In genomic region chr11:78327634-78328511, GRCm38 (mm10) we compare ENCODE assay signal across 8 mouse cellular contexts. TPM values are rescaled to one million over a fixed set of nuclear protein-coding genes. Genes with fewer than 3 reads are reported as not detected.
DNase-seq lines count a peak whose midpoint lies in the region; ATAC-seq and TF ChIP-seq lines count a peak whose summit lies in the region.

Pigs (plus strand) TSS chr11:78328415.

- peak within 1 kb of the TSS; percentile 90 for H3K9ac ChIP-seq in forebrain, embryonic 13.5 days
- H3K9ac ChIP-seq in liver, postnatal 0 days (replicated peaks), result peak within 1 kb of the TSS; percentile 88
- peak within 1 kb of the TSS; percentile 77 for H3K9ac ChIP-seq in neural tube, embryonic 14.5 days (replicated peaks; ENCODE audit: low read depth, low read length)

- no peaks in the 10 kb centered on the region for H3K27me3 ChIP-seq in E14TG2a.4 (ENCODE audit: insufficient read depth, low read length)
- no peaks in the 10 kb centered on the region for H3K27me3 ChIP-seq in forebrain, embryonic 13.5 days
- no peaks in the 10 kb centered on the region for H3K27me3 ChIP-seq in liver, postnatal 0 days (ENCODE audit: insufficient read depth, low read length)
- H3K27me3 ChIP-seq in neural tube, embryonic 14.5 days (ENCODE audit: control insufficient read depth, insufficient read depth, low read length), result no peaks in the 10 kb centered on the region

- H3K4me2 ChIP-seq in forebrain, embryonic 13.5 days, result peak within 1 kb of the TSS; percentile 97
- H3K4me2 ChIP-seq in liver, postnatal 0 days (ENCODE audit: low read depth, low read length), result peak within 1 kb of the TSS; percentile 96
- H3K4me2 ChIP-seq in neural tube, embryonic 14.5 days (ENCODE audit: low read depth, low read length), result peak within 1 kb of the TSS; percentile 93

- no peak for TF ChIP-seq CTCF in E14TG2a.4 (conservative IDR thresholded peaks at IDR 0.05; ENCODE audit: low read length)
- TF ChIP-seq CTCF in liver, postnatal 0 days (IDR thresholded peaks at IDR 0.05; ENCODE audit: low read depth), result peak; percentile 25

- peak within 1 kb of the TSS; percentile 7; the same call in 1 of the 2 replicates for H3K27ac ChIP-seq in forebrain, embryonic 13.5 days
- peak within 1 kb of the TSS; percentile 85 for H3K27ac ChIP-seq in liver, postnatal 0 days (ENCODE audit: low read depth)
- no peak within 1 kb of the TSS for H3K27ac ChIP-seq in neural tube, embryonic 14.5 days (ENCODE audit: low read depth, low read length)

- intact Hi-C loops in heart, postnatal 10 days (cut with DNase I), result loop anchor here (5.0 kb wide), 1 partner anchor 66 kb away; the partner anchor contains the start of gene 2610507B11Rik

- H3K4me1 ChIP-seq in E14TG2a.4 (replicated peaks; ENCODE audit: low read depth, low read length), result peaks cover 49% of the 10 kb centered on the region
- H3K4me1 ChIP-seq in forebrain, embryonic 13.5 days, result peaks cover 38% of the 10 kb centered on the region
- H3K4me1 ChIP-seq in liver, postnatal 0 days (ENCODE audit: insufficient read depth), result peaks cover 10% of the 10 kb centered on the region
- H3K4me1 ChIP-seq in neural tube, embryonic 14.5 days (ENCODE audit: control insufficient read depth, insufficient read depth, low read length), result peaks cover 14% of the 10 kb centered on the region

- 14% methylated on average over 37 of the region's 37 CpGs for WGBS in forebrain, embryonic 13.5 days
- 9% methylated on average over 37 of the region's 37 CpGs for WGBS in large intestine, adult 2 months
- 9% methylated on average over 37 of the region's 37 CpGs for whole genome bisulfite sequencing in liver, postnatal 0 days (ENCODE audit: insufficient replicate concordance)
- WGBS in neural tube, embryonic 14.5 days, result 15% methylated on average over 33 of the region's 37 CpGs

- peaks cover 45% of the 10 kb centered on the region for H3K36me3 ChIP-seq in E14TG2a.4 (ENCODE audit: insufficient read depth, low read length)
- H3K36me3 ChIP-seq in forebrain, embryonic 13.5 days (ENCODE audit: poor library complexity, severe bottlenecking), result peaks cover 24% of the 10 kb centered on the region
- peaks cover 3% of the 10 kb centered on the region; the same call in 1 of the 2 replicates for H3K36me3 ChIP-seq in liver, postnatal 0 days (replicated peaks; ENCODE audit: insufficient read depth, low read length)
- no peaks in the 10 kb centered on the region for H3K36me3 ChIP-seq in neural tube, embryonic 14.5 days (ENCODE audit: control insufficient read depth, insufficient read depth, low read length)

- H3K9me3 ChIP-seq in E14TG2a.4 (ENCODE audit: low read length), result no peaks in the 10 kb centered on the region
- no peaks in the 10 kb centered on the region for H3K9me3 ChIP-seq in forebrain, embryonic 13.5 days (replicated peaks)
- H3K9me3 ChIP-seq in liver, postnatal 0 days (ENCODE audit: low read length), result no peaks in the 10 kb centered on the region
- H3K9me3 ChIP-seq in neural tube, embryonic 14.5 days (ENCODE audit: control insufficient read depth, low read length), result no peaks in the 10 kb centered on the region

- no peak for TF ChIP-seq EP300 in liver, postnatal 0 days (IDR thresholded peaks at IDR 0.05; ENCODE audit: low read depth)

- peak; percentile 97 for ATAC-seq in forebrain, embryonic 13.5 days
- peak; percentile 98 for ATAC-seq in liver, postnatal 0 days
- ATAC-seq in neural tube, embryonic 14.5 days (ENCODE audit: low read depth), result peak; percentile 95

- DNase-seq in c-Kit-positive CD71-positive TER-119-positive erythroid progenitor cells, embryonic 14.5 days (ENCODE audit: low spot score), result peak; percentile 93
- peak; percentile 98 for DNase-seq in heart, postnatal 10 days
- DNase-seq in large intestine, adult 2 months (ENCODE audit: low read depth, low spot score), result peak; percentile 81
- peak; percentile 98 for DNase-seq in liver, postnatal 0 days
- peak; percentile 98 for DNase-seq in testis, postnatal 10 days (ENCODE audit: low spot score)

- peak within 1 kb of the TSS; percentile 97 for H3K4me3 ChIP-seq in E14TG2a.4 (replicated peaks; ENCODE audit: low read length)
- H3K4me3 ChIP-seq in forebrain, embryonic 13.5 days, result peak within 1 kb of the TSS; percentile 79
- H3K4me3 ChIP-seq in liver, postnatal 0 days (ENCODE audit: low read depth, low read length), result peak within 1 kb of the TSS; percentile 87
- H3K4me3 ChIP-seq in neural tube, embryonic 14.5 days (ENCODE audit: low read depth, low read length), result peak within 1 kb of the TSS; percentile 88

RNA-seq across cellular contexts. Expression of gene Pigs, which starts in this region (rescaled TPM):
- 55.0 and 62.0 TPM in 2 replicates for polyA plus RNA-seq in forebrain, embryonic 13.5 days (2015; fragmentation: Nextera tagmentation; extraction: Ambion mirVana)
- 10 to 100 TPM; 26.4 to 26.8 TPM for total RNA-seq in heart, postnatal 10 days (2021)
- 64.4 and 82.0 TPM in 2 replicates for polyA plus RNA-seq in large intestine, adult 2 months (2012; rRNA removed)
- polyA plus RNA-seq in liver, postnatal 0 days (2015; fragmentation: Nextera tagmentation; extraction: Ambion mirVana), result 33.1 and 34.6 TPM in 2 replicates
- 71.4 and 80.0 TPM in 2 replicates for polyA plus RNA-seq in neural tube, embryonic 14.5 days (2014; fragmentation: Nextera tagmentation; extraction: Ambion mirVana)
